Mouse (Mus musculus) activated CD4-positive, CD25-positive, alpha-beta regulatory T cell, adult 4 months (primary cell): ENCODE results near the gene Pxt1. TPM values are rescaled to one million over a fixed set of nuclear protein-coding genes. Genes with fewer than 3 reads are reported as not detected.

Experiments
- ATAC-seq: one replicate; pipeline ENCODE4 v1.8.0; 2017
- polyA plus RNA-seq, 2 experiments: library from polyadenylated mRNA; unstranded; fragments of 100-300 nt; shearing (Covaris generic); gene quantifications; one replicate each; pipeline ENCODE4 v1.2.1; 2017

Gene Pxt1
- polyA plus RNA-seq, 2 experiments from 2014 or later, result 0.77 TPM; not detected in 1

- no peak for ATAC-seq
These were observed 3.6 kb upstream of the Pxt1 start for GRCm38 (mm10) chr17:28947011-28947939.

GRCm38 (mm10) chr17:28944481-28944880 lies 841 bp upstream of the Pxt1 start:
- ATAC-seq, result no peak

GRCm38 (mm10) chr17:28942101-28942500 lies 1.5 kb downstream of the Pxt1 start:
- ATAC-seq, result no peak

GRCm38 (mm10) chr17:28940776-28941555 lies 2.7 kb downstream of the Pxt1 start:
- ATAC-seq, result no peak

- ATAC-seq, result no peak
These were observed 6.9 kb downstream of the Pxt1 start for GRCm38 (mm10) chr17:28936622-28937345.

GRCm38 (mm10) chr17:28936133-28936532 lies 7.5 kb downstream of the Pxt1 start:
- no peak for ATAC-seq

GRCm38 (mm10) chr17:28934120-28934916 lies 9.3 kb downstream of the Pxt1 start:
- no peak for ATAC-seq

GRCm38 (mm10) chr17:28932274-28932673 lies 11.4 kb downstream of the Pxt1 start:
- no peak for ATAC-seq

GRCm38 (mm10) chr17:28931436-28932211 lies 12.0 kb downstream of the Pxt1 start:
- ATAC-seq, result no peak

- no peak for ATAC-seq
These were observed 13.1 kb downstream of the Pxt1 start for GRCm38 (mm10) chr17:28930392-28931074.

GRCm38 (mm10) chr17:28929369-28929768 lies 14.3 kb downstream of the Pxt1 start:
- ATAC-seq, result no peak

- no peak for ATAC-seq
These were observed 15.6 kb downstream of the Pxt1 start for GRCm38 (mm10) chr17:28928004-28928403.

GRCm38 (mm10) chr17:28926866-28927635 lies 16.6 kb downstream of the Pxt1 start:
- ATAC-seq, result no peak

GRCm38 (mm10) chr17:28926380-28926779 lies 17.3 kb downstream of the Pxt1 start:
- no peak for ATAC-seq

- no peak for ATAC-seq
These were observed 18.6 kb downstream of the Pxt1 start for GRCm38 (mm10) chr17:28924957-28925595.

GRCm38 (mm10) chr17:28922096-28922495 lies 21.5 kb downstream of the Pxt1 start:
- ATAC-seq, result no peak

GRCm38 (mm10) chr17:28921086-28921485 lies 22.6 kb downstream of the Pxt1 start:
- ATAC-seq, result no peak

GRCm38 (mm10) chr17:28916520-28916919 lies 27.1 kb downstream of the Pxt1 start:
- ATAC-seq, result no peak

- ATAC-seq, result no peak
These were observed 28.5 kb downstream of the Pxt1 start, which contains the start of gene 4930539E08Rik for GRCm38 (mm10) chr17:28915060-28915628. Gene 4930539E08Rik, minus strand, starts transcription at chr17:28915324.
